Mouse (Mus musculus): Measurements from ENCODE around the gene Gm10217.

- TF ChIP-seq CTCF (IDR thresholded peaks at IDR 0.05; ENCODE audit: extremely low read depth, insufficient read depth, insufficient read length, insufficient replicate concordance) (no peak), POLR2A (IDR thresholded peaks at IDR 0.05; ENCODE audit: low read depth, low read length) (no peak)
Measured at GRCm38 (mm10) chr8:9876241-9876640, 12.2 kb downstream of the Gm10217 start.
